Mouse (Mus musculus) E14TG2a.4 (cell line): ENCODE measurements around the gene Rmnd1.

ENCODE experiments used
- H3K27me3 ChIP-seq: 2 replicates; pipeline ENCODE4 v1.6.1; 2014; ENCODE audit warnings: low read length, control low read depth; ENCODE audit not compliant: insufficient read depth
- H3K36me3 ChIP-seq: 2 replicates; pipeline ENCODE4 v1.6.1; 2014; ENCODE audit warnings: low read length, control low read depth; ENCODE audit not compliant: insufficient read depth
- H3K4me1 ChIP-seq: replicated peaks from 2 replicates; pipeline ENCODE4 v1.6.1; 2014; ENCODE audit warnings: low read depth, low read length, control low read depth
- H3K4me3 ChIP-seq: replicated peaks from 2 replicates; pipeline ENCODE4 v1.5.1; 2014; ENCODE audit warnings: mild to moderate bottlenecking, low read length
- H3K9me3 ChIP-seq: 2 replicates; pipeline ENCODE4 v1.6.1; 2014; ENCODE audit warnings: low read length, control low read depth
- CTCF ChIP-seq: conservative IDR thresholded peaks from 2 replicates; pipeline ENCODE4 v1.5.1; 2014; ENCODE audit warnings: low read length
- NANOG ChIP-seq: IDR thresholded peaks from 2 replicates; pipeline ENCODE4 v1.6.1; 2014; ENCODE audit warnings: borderline replicate concordance, low read length, mixed read lengths
- POU5F1 ChIP-seq: IDR thresholded peaks from 2 replicates; pipeline ENCODE4 v1.6.1; 2014; ENCODE audit warnings: low read length, borderline replicate concordance

Gene Rmnd1

DNA sequence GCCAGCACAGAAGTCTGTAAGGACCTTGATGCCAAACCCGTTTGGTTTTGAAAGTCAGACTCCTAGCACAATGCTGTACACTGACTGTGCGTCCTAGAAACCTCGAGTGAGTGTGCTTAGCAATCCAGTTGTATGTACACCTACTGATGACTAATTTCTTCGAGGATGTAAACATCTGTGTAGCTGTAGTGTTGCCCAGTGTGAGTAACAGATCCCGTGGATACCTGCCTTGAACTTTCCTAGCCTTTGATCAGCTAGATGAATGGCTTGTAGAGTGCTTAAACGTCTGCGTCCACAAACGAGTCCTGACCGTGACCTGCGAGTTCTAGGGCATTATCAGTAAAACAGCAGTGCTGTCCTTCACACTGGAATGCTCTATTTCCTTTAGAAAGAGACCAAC, 43.2 kb downstream of the Rmnd1 start:
- Histone ChIP-seq H3K4me3 (peak overlapping the region; percentile 90), H3K27me3 (no peaks in the 10 kb centered on the region), H3K9me3 (no peaks in the 10 kb centered on the region), H3K36me3 (peaks cover 58% of the 10 kb centered on the region), H3K4me1 (peaks cover 67% of the 10 kb centered on the region)
- TF ChIP-seq CTCF (no peak), POU5F1 (no peak), NANOG (no peak)

DNA sequence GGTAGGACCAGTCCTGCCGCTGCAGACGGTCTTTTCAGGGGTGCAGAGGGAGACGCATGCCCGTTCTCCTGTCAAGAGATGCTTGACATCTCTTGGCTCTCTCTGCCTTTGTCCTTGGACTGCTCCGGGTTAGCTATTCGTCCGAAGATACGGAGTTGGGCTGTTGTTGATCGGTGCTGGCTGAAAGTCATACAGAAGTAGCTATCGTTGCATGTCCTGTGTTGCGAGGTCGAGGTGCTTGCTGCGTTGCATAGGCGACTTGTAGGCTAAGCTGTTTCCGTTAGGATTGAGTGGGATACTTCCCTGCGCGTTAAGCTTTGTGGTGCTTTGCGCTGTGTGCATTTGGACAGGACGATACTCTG, 43.8 kb downstream of the Rmnd1 start:
- H3K9me3 ChIP-seq, result no peaks in the 10 kb centered on the region
- TF ChIP-seq NANOG (no peak), CTCF (no peak)
- H3K4me1 ChIP-seq, result peaks cover 68% of the 10 kb centered on the region
- peak overlapping the region; percentile 90 for H3K4me3 ChIP-seq
- peaks cover 52% of the 10 kb centered on the region for H3K36me3 ChIP-seq
- H3K27me3 ChIP-seq, result no peaks in the 10 kb centered on the region

- Histone ChIP-seq H3K36me3 (peaks cover 47% of the 10 kb centered on the region), H3K27me3 (no peaks in the 10 kb centered on the region), H3K9me3 (no peaks in the 10 kb centered on the region), H3K4me3 (peak within 1 kb of the TSS; percentile 90), H3K4me1 (peaks cover 68% of the 10 kb centered on the region)
- no peak for TF ChIP-seq NANOG
- no peak for TF ChIP-seq CTCF
- no peak for TF ChIP-seq POU5F1
Observed at GRCm38 (mm10) chr10:4387701-4388383, 44.3 kb downstream of the Rmnd1 start, which contains the start of gene Zbtb2. TSS of gene Zbtb2 (minus strand) at chr10:4388108.

DNA sequence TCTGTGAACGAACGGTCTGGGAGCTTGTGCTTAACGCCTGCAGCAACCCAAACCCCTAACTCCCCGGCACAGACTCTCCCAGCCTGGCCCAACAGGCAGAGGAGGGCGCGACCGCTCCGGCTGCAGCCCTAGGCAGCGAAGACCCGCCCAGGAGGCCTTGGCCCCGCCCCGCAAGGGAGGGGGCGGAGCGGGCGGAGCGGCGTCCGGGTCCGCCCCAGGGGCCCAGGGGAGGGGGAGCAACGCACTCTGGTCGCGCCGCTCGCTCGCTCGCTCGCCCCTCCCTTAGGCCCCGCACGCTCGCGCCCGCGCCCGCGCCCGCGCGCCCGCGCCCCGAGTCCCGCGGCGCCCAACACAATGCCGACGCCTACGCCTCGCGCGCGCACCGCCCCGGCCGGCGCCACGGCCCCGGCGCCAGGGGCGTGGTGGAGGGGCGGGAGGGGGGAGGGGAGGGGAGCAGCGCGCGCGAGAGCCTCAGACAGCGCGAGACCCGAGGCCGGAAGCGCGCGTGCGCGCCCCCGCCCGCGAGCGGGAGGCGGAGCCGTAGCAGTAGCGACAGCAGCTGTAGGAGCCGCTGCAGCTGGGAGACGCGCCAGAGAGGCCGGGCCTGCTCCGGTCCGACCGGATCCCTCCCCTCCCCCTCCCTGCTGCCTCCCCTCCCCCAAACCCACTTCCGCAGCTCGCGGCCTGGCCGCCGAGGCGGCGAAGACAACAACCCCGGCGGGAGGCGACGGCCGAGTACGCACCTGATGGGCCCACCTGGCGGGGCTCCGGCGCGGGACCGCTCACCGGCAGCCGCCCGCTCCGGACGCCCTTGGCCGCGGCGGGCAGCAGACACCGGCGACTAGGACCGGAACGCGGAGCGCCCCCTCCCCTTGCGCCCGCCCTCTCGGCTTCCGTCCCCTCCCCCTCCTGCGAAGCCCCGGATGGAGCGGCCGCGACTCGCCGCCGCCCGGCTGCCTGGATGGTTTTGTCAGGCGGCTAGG, 45.3 kb downstream of the Rmnd1 start:
- peak overlapping the region; percentile 90 for H3K4me3 ChIP-seq
- H3K9me3 ChIP-seq, result no peaks in the 10 kb centered on the region
- no peak for TF ChIP-seq NANOG
- no peak for TF ChIP-seq POU5F1
- TF ChIP-seq CTCF, result no peak
- no peaks in the 10 kb centered on the region for H3K27me3 ChIP-seq
- peaks cover 37% of the 10 kb centered on the region for H3K36me3 ChIP-seq
- H3K4me1 ChIP-seq, result peaks cover 67% of the 10 kb centered on the region

DNA sequence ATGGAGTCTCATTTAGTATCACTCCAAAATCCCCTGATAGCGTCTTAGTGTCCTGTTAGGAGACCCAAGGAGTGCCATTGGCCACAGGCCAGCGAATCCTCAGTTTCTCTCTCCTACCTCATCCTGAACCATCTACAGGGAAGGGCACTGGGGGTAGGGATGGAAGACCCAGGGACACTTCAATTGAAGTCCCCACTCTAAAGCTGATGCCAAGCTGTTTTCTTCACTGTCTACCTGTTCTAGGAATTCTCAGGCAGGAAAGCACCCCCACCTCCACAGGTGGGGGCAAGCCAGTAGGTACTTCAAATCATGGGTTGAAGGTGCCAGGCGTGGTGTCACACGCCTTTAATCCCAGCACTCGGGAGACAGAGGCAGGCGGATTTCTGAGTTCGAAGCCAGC, 47.9 kb downstream of the Rmnd1 start:
- Histone ChIP-seq H3K4me1 (peaks cover 66% of the 10 kb centered on the region), H3K9me3 (no peaks in the 10 kb centered on the region), H3K27me3 (no peaks in the 10 kb centered on the region), H3K4me3 (no peak overlapping the region), H3K36me3 (peaks cover 11% of the 10 kb centered on the region)
- TF ChIP-seq NANOG, result no peak
- TF ChIP-seq POU5F1, result no peak
- TF ChIP-seq CTCF, result no peak

- H3K27me3 ChIP-seq, result no peaks in the 10 kb centered on the region
- H3K4me1 ChIP-seq, result peaks cover 89% of the 10 kb centered on the region
- TF ChIP-seq NANOG (no peak), CTCF (no peak), POU5F1 (no peak)
- no peak overlapping the region for H3K4me3 ChIP-seq
- no peaks in the 10 kb centered on the region for H3K36me3 ChIP-seq
- H3K9me3 ChIP-seq, result no peaks in the 10 kb centered on the region
Observed at GRCm38 (mm10) chr10:4380748-4381147, 51.4 kb downstream of the Rmnd1 start.

DNA sequence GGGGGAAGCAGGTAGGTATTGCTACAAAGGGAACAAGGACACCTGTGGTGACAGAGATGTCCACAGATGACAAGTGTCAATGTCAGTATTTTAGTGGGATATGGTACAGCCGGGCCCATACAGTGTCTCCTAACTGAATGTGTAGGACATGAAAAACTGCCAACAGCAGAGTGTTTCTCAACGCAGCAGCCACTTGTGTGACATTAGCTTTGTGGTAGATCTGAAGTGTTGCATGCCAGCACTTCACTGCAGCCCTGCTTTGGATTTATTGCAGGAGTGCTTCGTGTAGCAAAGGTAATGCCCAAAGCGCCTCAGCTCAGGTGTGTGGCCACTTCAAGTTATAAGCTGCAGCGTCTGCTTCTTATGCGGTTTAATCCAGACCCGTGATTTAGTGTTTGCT, 55.3 kb downstream of the Rmnd1 start:
- Histone ChIP-seq H3K27me3 (no peaks in the 10 kb centered on the region), H3K4me1 (peaks cover 93% of the 10 kb centered on the region), H3K36me3 (peaks cover 10% of the 10 kb centered on the region), H3K9me3 (no peaks in the 10 kb centered on the region), H3K4me3 (no peak overlapping the region)
- TF ChIP-seq CTCF, result no peak
- TF ChIP-seq NANOG, result no peak
- no peak for TF ChIP-seq POU5F1

GRCm38 (mm10) chr10:4376461-4376860, 55.7 kb downstream of the Rmnd1 start:
- Histone ChIP-seq H3K9me3 (no peaks in the 10 kb centered on the region), H3K4me3 (peak overlapping the region; percentile 18; the same call in 1 of the 2 replicates), H3K4me1 (peaks cover 93% of the 10 kb centered on the region), H3K27me3 (no peaks in the 10 kb centered on the region), H3K36me3 (peaks cover 13% of the 10 kb centered on the region)
- TF ChIP-seq POU5F1, result no peak
- TF ChIP-seq NANOG, result no peak
- no peak for TF ChIP-seq CTCF
